Mouse (Mus musculus): ENCODE results near the gene Cog4. TPM values are rescaled to one million over a fixed set of nuclear protein-coding genes. Genes with fewer than 3 reads are reported as not detected.
A peak's percentile ranks its signal among the peaks of the same experiment; 100 is the strongest.

Gene Cog4
- 10 to 100 TPM; 63.5 to 67.0 TPM for total RNA-seq (2021)
- long read RNA-seq, experiment 1, transcript Cog4-201 (19 exons, 2,737 nt): major isoform, 78 of 87 reads
- long read RNA-seq, experiment 1, partial matches to known transcripts: 3 of 87 reads
- long read RNA-seq, experiment 1, other reads (novel, unspliced or antisense): 6 of 87 reads
- long read RNA-seq, experiment 2, transcript Cog4-201 (19 exons, 2,737 nt): major isoform, 85 of 96 reads
- long read RNA-seq, experiment 2, partial matches to known transcripts: 6 of 96 reads
- long read RNA-seq, experiment 2, other reads (novel, unspliced or antisense): 5 of 96 reads

DNA sequence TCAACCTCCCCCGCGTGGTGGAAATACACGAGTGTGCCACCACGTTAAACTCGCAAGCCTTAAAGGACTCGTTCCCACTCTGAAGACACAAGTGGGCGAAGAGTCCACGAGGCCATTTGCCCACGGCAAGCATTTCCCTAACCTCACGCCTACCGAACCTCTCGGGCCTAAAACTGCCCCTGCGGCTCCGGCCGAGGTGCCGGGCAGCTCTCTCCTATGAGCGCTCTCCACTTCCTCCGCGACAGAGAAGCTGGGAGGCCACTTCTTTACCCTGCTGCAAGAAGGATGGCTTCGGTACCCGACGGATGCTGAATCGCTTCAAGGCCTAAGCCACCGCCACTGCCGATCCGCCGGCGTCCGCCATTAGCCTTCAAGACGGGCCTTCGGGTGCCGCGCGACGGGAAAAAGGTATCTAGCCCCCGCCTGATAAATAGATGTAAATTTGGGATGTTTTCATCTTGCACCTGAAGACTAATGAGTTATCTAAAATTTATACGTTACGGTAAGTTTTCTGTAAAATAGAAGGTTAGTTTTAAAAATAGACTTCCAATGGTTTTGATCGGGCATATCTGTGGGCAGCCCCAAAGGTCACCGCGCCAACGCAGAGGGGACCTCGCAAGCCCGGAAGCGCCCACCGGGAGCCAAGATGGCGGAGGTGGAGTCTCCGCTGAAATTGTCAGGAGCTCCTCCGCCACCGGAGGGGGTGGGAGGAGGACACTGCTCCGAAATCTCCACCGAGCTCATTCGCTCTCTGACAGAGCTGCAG, at the start of gene Cog4, which contains the start of gene Sf3b3:
Gene Cog4, plus strand, starts transcription at position 196 of the 766 bp plus-strand sequence.
Gene Sf3b3, minus strand, starts transcription at position 383 of the 766 bp plus-strand sequence.
- peak; percentile 85 to 90 for DNase-seq
- intact Hi-C loops (cut with DNase I): no loop called here

DNA sequence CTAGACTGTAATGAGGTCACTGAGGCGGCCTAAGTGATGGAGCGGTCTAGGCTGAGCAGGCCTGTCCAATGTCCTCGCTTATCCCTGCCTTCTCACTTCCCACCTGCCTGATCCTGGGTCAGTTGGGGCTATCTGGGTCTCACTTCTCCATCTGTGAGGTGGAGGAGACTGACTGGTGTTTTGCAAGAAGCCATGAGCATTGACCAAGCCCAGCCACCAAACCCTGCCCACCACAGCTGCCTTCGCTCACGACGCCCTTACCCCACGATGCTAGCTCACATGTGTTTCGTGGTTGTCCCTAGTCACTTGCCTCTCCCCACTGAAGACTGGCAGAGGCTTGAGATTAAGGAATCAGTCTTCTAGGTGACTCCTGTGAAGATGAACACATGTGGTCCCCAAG, 49.3 kb upstream of the Cog4 start:
- DNase-seq: no peak
- intact Hi-C loops (cut with DNase I): no loop called here

GRCm38 (mm10) chr8:110802988-110803387, 43.4 kb upstream of the Cog4 start:
- intact Hi-C loops (cut with DNase I): no loop called here
- DNase-seq: no peak

DNA sequence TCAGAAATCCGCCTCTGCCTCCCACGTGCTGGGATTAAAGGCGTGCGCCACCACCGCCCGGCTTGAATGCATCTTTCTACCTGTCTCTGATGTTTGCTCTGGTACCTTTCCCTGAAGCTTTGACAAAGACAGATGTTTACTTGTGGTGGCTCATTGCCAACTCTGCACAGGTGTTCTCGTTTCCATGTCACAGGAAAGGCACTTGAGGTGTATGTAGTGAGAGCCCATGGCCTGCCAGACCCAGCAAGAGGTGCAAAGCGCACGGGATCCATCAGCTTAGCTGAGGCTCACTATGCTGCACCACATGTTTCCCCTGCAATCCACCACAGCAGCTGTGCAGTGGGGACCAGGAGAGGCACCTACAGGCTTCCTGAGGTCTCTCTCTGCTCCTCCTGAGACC, 42.5 kb upstream of the Cog4 start:
- DNase-seq: no peak
- intact Hi-C loops (cut with DNase I): no loop called here

GRCm38 (mm10) chr8:110804825-110805514, 41.4 kb upstream of the Cog4 start:
- no peak for DNase-seq
- intact Hi-C loops (cut with DNase I): loop anchor here (5.0 kb wide), 1 partner anchor 53 kb away; no protein-coding TSS in a partner anchor

GRCm38 (mm10) chr8:110805669-110806068, 40.7 kb upstream of the Cog4 start, which contains the start of gene Il34:
TSS of gene Il34 (minus strand) at chr8:110805924.
- no peak for DNase-seq

GRCm38 (mm10) chr8:110806146-110806545, 40.3 kb upstream of the Cog4 start:
- intact Hi-C loops (cut with DNase I): loop anchor here (5.0 kb wide), 1 partner anchor 54 kb away; no protein-coding TSS in a partner anchor
- DNase-seq: no peak

More at GRCm38 (mm10) chr8:110805669-110806068, 40.7 kb upstream of the Cog4 start, which contains the start of gene Il34:
- intact Hi-C loops (cut with DNase I): loop anchor here (5.0 kb wide), 1 partner anchor 53 kb away; no protein-coding TSS in a partner anchor

DNA sequence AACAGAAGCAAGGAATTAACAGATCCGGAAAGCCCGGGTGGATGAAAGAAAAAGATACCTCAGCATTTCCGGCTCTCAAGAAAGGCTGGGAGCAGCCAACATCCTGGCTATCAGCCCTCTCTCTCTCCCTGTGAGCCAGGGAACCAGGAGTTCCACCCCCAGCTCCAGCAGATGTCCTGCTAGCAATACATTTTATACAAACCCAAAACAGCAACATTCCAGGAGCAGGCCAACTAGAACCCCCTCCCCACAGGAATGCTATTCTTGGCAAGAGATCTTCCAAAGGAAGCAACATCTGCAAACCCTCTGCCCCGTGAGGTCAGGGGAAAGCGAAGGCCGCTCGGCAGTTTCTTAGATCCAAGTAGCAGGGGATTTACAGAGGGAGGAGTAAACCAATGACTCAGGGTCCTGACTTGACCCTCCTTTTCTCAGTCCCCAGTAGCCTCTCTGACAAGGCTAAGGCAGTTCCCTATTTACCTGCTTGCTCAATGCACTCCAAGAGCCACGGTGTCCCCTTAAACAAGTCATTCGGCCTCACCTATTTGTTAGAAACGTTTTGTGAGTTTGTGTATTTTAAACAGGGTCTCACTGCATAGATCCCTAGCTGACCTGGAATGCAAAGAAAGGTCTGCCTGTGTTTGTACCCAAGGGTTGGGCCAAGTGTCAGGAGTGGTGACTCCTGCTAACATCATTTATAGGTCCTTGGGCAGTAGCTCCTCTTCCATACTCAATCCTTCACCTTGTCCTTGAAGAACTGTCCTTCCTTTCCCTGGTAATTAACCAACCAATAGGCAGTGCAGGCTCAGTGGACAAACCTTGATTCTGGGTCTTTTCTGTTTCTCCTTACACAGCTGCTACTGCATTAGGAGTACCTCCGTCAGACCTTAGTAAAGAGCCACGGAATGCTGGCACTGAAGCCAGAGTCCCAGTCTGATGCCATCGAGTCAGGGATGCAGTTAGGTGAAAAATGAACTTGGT, 37.6 kb upstream of the Cog4 start:
- intact Hi-C loops (cut with DNase I): loop anchor here (5.0 kb wide), 1 partner anchor 56 kb away; no protein-coding TSS in a partner anchor
- DNase-seq: peak; percentile 46 to 60

DNA sequence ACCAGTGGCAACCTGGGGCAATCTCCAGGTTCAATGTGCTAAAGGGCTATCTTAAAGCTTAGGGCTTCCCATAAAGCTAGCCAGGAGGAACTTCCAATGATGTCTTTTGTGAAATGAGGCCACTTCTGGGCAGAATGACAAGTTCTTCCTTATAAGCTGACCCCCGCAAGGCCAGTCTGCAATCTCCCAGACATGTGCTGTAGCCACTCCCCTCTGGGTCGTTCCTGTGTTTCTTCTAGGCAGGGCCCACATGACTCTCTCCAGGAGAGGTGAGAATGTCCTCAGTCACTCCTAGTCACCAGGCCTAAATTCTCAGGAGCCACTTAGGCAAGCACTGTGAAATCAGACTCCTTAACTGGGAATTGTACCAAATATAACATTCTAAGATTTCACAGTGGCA, 36.6 kb upstream of the Cog4 start:
- intact Hi-C loops (cut with DNase I): loop anchor here (5.0 to 10.0 kb wide), 2 partner anchors 58 to 165 kb away; no protein-coding TSS in a partner anchor
- peak in 1 of 2 experiments; percentile 23 for DNase-seq

DNA sequence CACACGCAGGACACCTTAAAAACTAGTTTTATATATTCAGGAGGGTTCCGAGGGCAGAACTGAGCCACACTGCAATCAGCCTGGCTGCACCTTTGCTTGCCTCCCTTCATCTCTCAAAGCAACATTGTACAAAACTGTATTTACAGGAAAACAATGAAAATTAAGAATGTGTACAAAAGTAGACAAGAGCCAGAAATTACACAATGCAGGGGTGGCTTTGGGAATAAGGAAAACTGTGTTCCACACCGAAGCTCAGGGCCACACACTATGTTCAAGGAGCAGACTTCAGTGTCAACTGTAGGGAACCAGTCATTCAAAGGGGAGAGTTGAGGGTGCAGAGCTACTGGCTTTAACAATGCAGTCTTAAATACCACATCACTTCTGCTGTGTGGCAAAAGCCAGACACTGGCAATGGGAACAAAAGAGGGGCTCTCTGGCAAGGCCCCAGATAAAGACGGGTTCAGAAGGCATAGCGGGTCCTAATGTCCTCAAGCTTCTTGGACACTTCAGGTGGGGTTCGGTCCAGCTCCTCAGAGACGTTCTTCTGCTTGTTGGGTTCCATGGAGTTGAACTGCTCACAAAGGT, 35.8 kb upstream of the Cog4 start:
- DNase-seq: no peak
- intact Hi-C loops (cut with DNase I): loop anchor here (10.0 kb wide), 1 partner anchor 166 kb away; no protein-coding TSS in a partner anchor

GRCm38 (mm10) chr8:110811116-110811515, 35.3 kb upstream of the Cog4 start:
- intact Hi-C loops (cut with DNase I): loop anchor here (10.0 kb wide), 1 partner anchor 166 kb away; no protein-coding TSS in a partner anchor
- DNase-seq: no peak

- DNase-seq: no peak
- intact Hi-C loops (cut with DNase I): loop anchor here (10.0 kb wide), 1 partner anchor 167 kb away; no protein-coding TSS in a partner anchor
These were observed 34.6 kb upstream of the Cog4 start for GRCm38 (mm10) chr8:110811793-110812192.

GRCm38 (mm10) chr8:110812349-110813080, 33.9 kb upstream of the Cog4 start:
- DNase-seq: no peak
- intact Hi-C loops (cut with DNase I): loop anchor here (10.0 kb wide), 1 partner anchor 168 kb away; no protein-coding TSS in a partner anchor

GRCm38 (mm10) chr8:110813081-110813812, 33.2 kb upstream of the Cog4 start:
- intact Hi-C loops (cut with DNase I): loop anchor here (10.0 kb wide), 1 partner anchor 168 kb away; no protein-coding TSS in a partner anchor

GRCm38 (mm10) chr8:110815308-110815707, 31.1 kb upstream of the Cog4 start:
- no peak for DNase-seq
- intact Hi-C loops (cut with DNase I): loop anchor here (10.0 kb wide), 1 partner anchor 171 kb away; no protein-coding TSS in a partner anchor

More at GRCm38 (mm10) chr8:110813081-110813812, 33.2 kb upstream of the Cog4 start:
- no peak for DNase-seq

DNA sequence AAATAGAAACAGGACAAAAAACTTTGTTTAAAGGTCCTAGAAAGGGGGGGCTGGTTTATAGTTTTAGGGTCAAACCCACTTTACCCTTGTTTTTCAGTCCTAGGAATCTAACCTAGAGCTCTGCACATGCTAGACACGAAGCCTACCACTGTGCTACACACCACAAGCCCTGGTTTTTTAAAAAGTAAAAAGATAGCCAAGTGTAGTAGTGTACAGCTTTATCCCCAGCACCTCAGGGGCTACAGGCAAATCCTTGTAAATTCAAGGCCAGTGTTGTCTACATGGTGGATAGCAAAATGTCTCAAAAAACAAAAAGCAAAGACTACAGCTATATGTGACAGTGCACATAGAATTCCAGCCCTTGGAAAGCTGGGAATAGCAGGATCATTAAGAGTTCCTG, 29.4 kb upstream of the Cog4 start:
- DNase-seq: no peak
- intact Hi-C loops (cut with DNase I): loop anchor here (10.0 kb wide), 1 partner anchor 172 kb away; no protein-coding TSS in a partner anchor

DNA sequence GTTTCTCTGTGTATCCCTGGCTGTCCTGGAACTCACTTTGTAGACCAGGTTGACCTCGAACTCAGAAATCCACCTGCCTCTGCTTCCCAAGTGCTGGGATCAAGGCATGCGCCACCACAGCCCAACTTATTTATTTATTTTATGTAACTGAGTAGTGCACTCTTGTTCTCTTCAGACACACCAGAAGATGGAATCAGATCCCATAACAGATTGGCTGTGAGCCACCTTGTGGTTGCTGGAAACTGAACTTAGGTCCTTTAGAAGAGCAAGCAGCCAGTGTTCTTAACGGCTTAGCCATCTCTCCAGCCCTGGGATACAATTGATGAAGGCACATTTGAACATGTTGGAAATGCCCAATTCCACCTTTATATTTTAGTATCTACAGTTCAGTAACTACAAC, 27.8 kb upstream of the Cog4 start:
- no peak for DNase-seq
- intact Hi-C loops (cut with DNase I): loop anchor here (10.0 kb wide), 1 partner anchor 174 kb away; no protein-coding TSS in a partner anchor

All from heart, postnatal 14 days (tissue).